Mouse (Mus musculus): Measurements from ENCODE around the gene Rdh5. TPM values are rescaled to one million over a fixed set of nuclear protein-coding genes. Genes with fewer than 3 reads are reported as not detected.

The Rdh5 gene
- polyA plus RNA-seq, 1 experiment from 2014 or later: 17.1 TPM

Other genes with a start within 250 kb of the Rdh5 start
- 14.6 and 16.3 TPM in 2 replicates for gene Suox, start 248.8 kb downstream of the Rdh5 start, polyA plus RNA-seq (2014; fragmentation: Nextera tagmentation; extraction: Ambion mirVana)
- 65.9 and 70.7 TPM in 2 replicates for gene Rab5b, start 226.6 kb downstream of the Rdh5 start, polyA plus RNA-seq (2014; fragmentation: Nextera tagmentation; extraction: Ambion mirVana)
- gene Pmel, start 218.7 kb downstream of the Rdh5 start, polyA plus RNA-seq (2014; fragmentation: Nextera tagmentation; extraction: Ambion mirVana): 1.7 and 2.3 TPM in 2 replicates
- 90.3 and 92.1 TPM in 2 replicates for gene Cdk2, start 217.9 kb downstream of the Rdh5 start, polyA plus RNA-seq (2014; fragmentation: Nextera tagmentation; extraction: Ambion mirVana)
- 17.5 and 17.9 TPM in 2 replicates for gene Dgka, start 178.0 kb downstream of the Rdh5 start, polyA plus RNA-seq (2014; fragmentation: Nextera tagmentation; extraction: Ambion mirVana)
- 37.2 and 38.7 TPM in 2 replicates for gene Pym1, start 175.0 kb downstream of the Rdh5 start, polyA plus RNA-seq (2014; fragmentation: Nextera tagmentation; extraction: Ambion mirVana)
- 0.78 and 1.2 TPM in 2 replicates for gene Mmp19, start 132.0 kb downstream of the Rdh5 start, polyA plus RNA-seq (2014; fragmentation: Nextera tagmentation; extraction: Ambion mirVana)
- 40.0 and 40.2 TPM in 2 replicates for gene Dnajc14, start 118.8 kb downstream of the Rdh5 start, polyA plus RNA-seq (2014; fragmentation: Nextera tagmentation; extraction: Ambion mirVana)
- 17.2 and 19.3 TPM in 2 replicates for gene Tmem198b, start 118.5 kb downstream of the Rdh5 start, polyA plus RNA-seq (2014; fragmentation: Nextera tagmentation; extraction: Ambion mirVana)
- gene Sarnp, start 105.6 kb downstream of the Rdh5 start, polyA plus RNA-seq (2014; fragmentation: Nextera tagmentation; extraction: Ambion mirVana): 204 and 209 TPM in 2 replicates
- 69.6 and 76.6 TPM in 2 replicates for gene Ormdl2, start 101.2 kb downstream of the Rdh5 start, polyA plus RNA-seq (2014; fragmentation: Nextera tagmentation; extraction: Ambion mirVana)
- 4.2 and 4.6 TPM in 2 replicates for gene Gdf11, start 31.2 kb downstream of the Rdh5 start, polyA plus RNA-seq (2014; fragmentation: Nextera tagmentation; extraction: Ambion mirVana)
- 663 and 664 TPM in 2 replicates for gene Cd63, start 21.9 kb downstream of the Rdh5 start, polyA plus RNA-seq (2014; fragmentation: Nextera tagmentation; extraction: Ambion mirVana)
- gene Bloc1s1, start 1.1 kb upstream of the Rdh5 start, polyA plus RNA-seq (2014; fragmentation: Nextera tagmentation; extraction: Ambion mirVana): 222 and 236 TPM in 2 replicates
- gene Itga7, start 10.9 kb upstream of the Rdh5 start, polyA plus RNA-seq (2014; fragmentation: Nextera tagmentation; extraction: Ambion mirVana): 2.6 and 4.4 TPM in 2 replicates
- 0.35 TPM in 1 of 2 replicates, not detected in the other for gene Mettl7b, start 38.1 kb upstream of the Rdh5 start, polyA plus RNA-seq (2014; fragmentation: Nextera tagmentation; extraction: Ambion mirVana)
- not detected in 2 replicates for gene Olfr9, start 66.5 kb upstream of the Rdh5 start, polyA plus RNA-seq (2014; fragmentation: Nextera tagmentation; extraction: Ambion mirVana)
- not detected in 2 replicates for gene Olfr763, start 87.9 kb upstream of the Rdh5 start, polyA plus RNA-seq (2014; fragmentation: Nextera tagmentation; extraction: Ambion mirVana)
- not detected in 2 replicates for gene Olfr764-ps1, start 117.0 kb upstream of the Rdh5 start, polyA plus RNA-seq (2014; fragmentation: Nextera tagmentation; extraction: Ambion mirVana)
- not detected in 2 replicates for gene Olfr765, start 127.1 kb upstream of the Rdh5 start, polyA plus RNA-seq (2014; fragmentation: Nextera tagmentation; extraction: Ambion mirVana)
- not detected in 2 replicates for gene Olfr766-ps1, start 146.1 kb upstream of the Rdh5 start, polyA plus RNA-seq (2014; fragmentation: Nextera tagmentation; extraction: Ambion mirVana)
- not detected in 2 replicates for gene Olfr767, start 160.0 kb upstream of the Rdh5 start, polyA plus RNA-seq (2014; fragmentation: Nextera tagmentation; extraction: Ambion mirVana)
- gene Olfr768, start 176.5 kb upstream of the Rdh5 start, polyA plus RNA-seq (2014; fragmentation: Nextera tagmentation; extraction: Ambion mirVana): not detected in 2 replicates
- not detected in 2 replicates for gene Olfr769, start 195.0 kb upstream of the Rdh5 start, polyA plus RNA-seq (2014; fragmentation: Nextera tagmentation; extraction: Ambion mirVana)
- gene Olfr770, start 216.1 kb upstream of the Rdh5 start, polyA plus RNA-seq (2014; fragmentation: Nextera tagmentation; extraction: Ambion mirVana): not detected in 2 replicates
- not detected in 2 replicates for gene Olfr771, start 241.9 kb upstream of the Rdh5 start, polyA plus RNA-seq (2014; fragmentation: Nextera tagmentation; extraction: Ambion mirVana)